Mouse (Mus musculus): Measurements from ENCODE around the gene Gpx6. TPM values are rescaled to one million over a fixed set of nuclear protein-coding genes. Genes with fewer than 3 reads are reported as not detected.

The Gpx6 gene
- polyA plus RNA-seq, 1 experiment from 2014 or later, result 0.18 TPM

DNA sequence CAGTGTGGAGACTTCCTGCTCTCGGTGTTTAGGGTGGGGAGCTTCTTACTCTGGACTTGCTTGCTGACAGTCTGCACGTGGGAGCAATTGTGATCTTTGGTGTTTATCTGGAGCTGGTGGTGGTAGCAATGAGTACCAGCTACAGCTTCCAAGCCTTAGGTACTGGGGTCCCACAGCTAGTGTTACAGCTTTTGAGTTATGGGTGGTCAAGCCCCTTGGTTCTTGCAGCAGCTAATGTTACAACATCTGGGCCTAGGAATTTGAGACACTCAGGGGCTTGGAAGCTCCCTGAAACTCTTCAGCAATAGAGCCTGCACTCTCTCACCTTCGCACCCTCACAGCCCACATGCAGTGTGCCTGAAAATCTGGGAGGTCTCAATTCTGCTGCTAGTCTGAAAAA is 8.3 kb downstream of the Gpx6 start:
- no peak for ATAC-seq
- WGBS (ENCODE audit: insufficient replicate concordance), result 52% methylated on average over 3 of the region's 3 CpGs
- TF ChIP-seq CTCF (IDR thresholded peaks at IDR 0.05; ENCODE audit: low read depth) (no peak), EP300 (IDR thresholded peaks at IDR 0.05; ENCODE audit: low read depth) (no peak)
- no peaks in the 10 kb centered on the region for H3K36me3 ChIP-seq (replicated peaks; ENCODE audit: insufficient read depth, low read length)
- H3K4me2 ChIP-seq (ENCODE audit: low read depth, low read length), result no peak overlapping the region
- H3K4me3 ChIP-seq (ENCODE audit: low read depth, low read length), result no peak overlapping the region
- peaks cover 4% of the 10 kb centered on the region; the same call in 1 of the 2 replicates for H3K4me1 ChIP-seq (ENCODE audit: insufficient read depth)
- H3K27me3 ChIP-seq (ENCODE audit: insufficient read depth, low read length), result 0 out of 2 replicates have a peak, but pooled peaks cover 8% of the 10 kb centered on the region
- H3K27ac ChIP-seq (ENCODE audit: low read depth), result no peak overlapping the region
- DNase-seq, result no peak
- no peak overlapping the region for H3K9ac ChIP-seq (replicated peaks)
- H3K9me3 ChIP-seq (ENCODE audit: low read length), result no peaks in the 10 kb centered on the region

- H3K36me3 ChIP-seq (replicated peaks; ENCODE audit: insufficient read depth, low read length), result no peaks in the 10 kb centered on the region
- WGBS (ENCODE audit: insufficient replicate concordance), result 9% methylated on average over 18 of the region's 18 CpGs
- no peak overlapping the region for H3K9ac ChIP-seq (replicated peaks)
- H3K4me1 ChIP-seq (ENCODE audit: insufficient read depth), result peaks cover 4% of the 10 kb centered on the region
- DNase-seq, result no peak
- H3K27ac ChIP-seq (ENCODE audit: low read depth), result no peak overlapping the region
- TF ChIP-seq EP300 (IDR thresholded peaks at IDR 0.05; ENCODE audit: low read depth) (no peak), CTCF (IDR thresholded peaks at IDR 0.05; ENCODE audit: low read depth) (no peak)
- peak overlapping the region; percentile 52 for H3K4me2 ChIP-seq (ENCODE audit: low read depth, low read length)
- no peak for ATAC-seq
- H3K27me3 ChIP-seq (ENCODE audit: insufficient read depth, low read length), result 0 out of 2 replicates have a peak, but pooled peaks cover 8% of the 10 kb centered on the region
- no peaks in the 10 kb centered on the region for H3K9me3 ChIP-seq (ENCODE audit: low read length)
- peak overlapping the region; percentile 13; the same call in 1 of the 2 replicates for H3K4me3 ChIP-seq (ENCODE audit: low read depth, low read length)
Measured at GRCm38 (mm10) chr13:21321890-21322494, 10.1 kb downstream of the Gpx6 start.

GRCm38 (mm10) chr13:21322509-21323375 is 10.8 kb downstream of the Gpx6 start:
- no peak for ATAC-seq
- 16% methylated on average over 18 of the region's 18 CpGs for WGBS (ENCODE audit: insufficient replicate concordance)
- peaks cover 8% of the 10 kb centered on the region for H3K4me1 ChIP-seq (ENCODE audit: insufficient read depth)
- no peak overlapping the region for H3K27ac ChIP-seq (ENCODE audit: low read depth)
- H3K9ac ChIP-seq (replicated peaks), result no peak overlapping the region
- peak; percentile 15 for DNase-seq
- H3K27me3 ChIP-seq (ENCODE audit: insufficient read depth, low read length), result 0 out of 2 replicates have a peak, but pooled peaks cover 8% of the 10 kb centered on the region
- H3K36me3 ChIP-seq (replicated peaks; ENCODE audit: insufficient read depth, low read length), result no peaks in the 10 kb centered on the region
- H3K4me2 ChIP-seq (ENCODE audit: low read depth, low read length), result peak overlapping the region; percentile 52
- no peak overlapping the region for H3K4me3 ChIP-seq (ENCODE audit: low read depth, low read length)
- H3K9me3 ChIP-seq (ENCODE audit: low read length), result no peaks in the 10 kb centered on the region
- TF ChIP-seq EP300 (IDR thresholded peaks at IDR 0.05; ENCODE audit: low read depth), result no peak
- no peak for TF ChIP-seq CTCF (IDR thresholded peaks at IDR 0.05; ENCODE audit: low read depth)

GRCm38 (mm10) chr13:21323405-21323804 is 11.5 kb downstream of the Gpx6 start:
- Histone ChIP-seq H3K27ac (ENCODE audit: low read depth) (no peak overlapping the region), H3K27me3 (ENCODE audit: insufficient read depth, low read length) (0 out of 2 replicates have a peak, but pooled peaks cover 8% of the 10 kb centered on the region), H3K36me3 (replicated peaks; ENCODE audit: insufficient read depth, low read length) (no peaks in the 10 kb centered on the region), H3K9me3 (ENCODE audit: low read length) (no peaks in the 10 kb centered on the region), H3K4me1 (ENCODE audit: insufficient read depth) (peaks cover 8% of the 10 kb centered on the region), H3K4me3 (ENCODE audit: low read depth, low read length) (no peak overlapping the region), H3K9ac (replicated peaks) (no peak overlapping the region), H3K4me2 (ENCODE audit: low read depth, low read length) (no peak overlapping the region)
- WGBS (ENCODE audit: insufficient replicate concordance), result 46% methylated on average over 6 of the region's 6 CpGs
- ATAC-seq, result no peak
- TF ChIP-seq CTCF (IDR thresholded peaks at IDR 0.05; ENCODE audit: low read depth), result no peak
- TF ChIP-seq EP300 (IDR thresholded peaks at IDR 0.05; ENCODE audit: low read depth), result no peak
- DNase-seq, result no peak

- 0 out of 2 replicates have a peak, but pooled peaks cover 8% of the 10 kb centered on the region for H3K27me3 ChIP-seq (ENCODE audit: insufficient read depth, low read length)
- no peak for TF ChIP-seq EP300 (IDR thresholded peaks at IDR 0.05; ENCODE audit: low read depth)
- peak; percentile 53 for TF ChIP-seq CTCF (IDR thresholded peaks at IDR 0.05; ENCODE audit: low read depth)
- no peaks in the 10 kb centered on the region for H3K36me3 ChIP-seq (replicated peaks; ENCODE audit: insufficient read depth, low read length)
- 3% methylated on average over 4 of the region's 4 CpGs for WGBS (ENCODE audit: insufficient replicate concordance)
- H3K4me2 ChIP-seq (ENCODE audit: low read depth, low read length), result no peak overlapping the region; the same call in 1 of the 2 replicates
- no peak overlapping the region for H3K9ac ChIP-seq (replicated peaks)
- ATAC-seq, result peak; percentile 45; the same call in 1 of the 2 replicates
- H3K4me1 ChIP-seq (ENCODE audit: insufficient read depth), result peaks cover 8% of the 10 kb centered on the region
- H3K27ac ChIP-seq (ENCODE audit: low read depth), result no peak overlapping the region
- no peak overlapping the region for H3K4me3 ChIP-seq (ENCODE audit: low read depth, low read length)
- H3K9me3 ChIP-seq (ENCODE audit: low read length), result no peaks in the 10 kb centered on the region
- DNase-seq, result no peak
Measured at GRCm38 (mm10) chr13:21326191-21326590, 14.3 kb downstream of the Gpx6 start.

DNA sequence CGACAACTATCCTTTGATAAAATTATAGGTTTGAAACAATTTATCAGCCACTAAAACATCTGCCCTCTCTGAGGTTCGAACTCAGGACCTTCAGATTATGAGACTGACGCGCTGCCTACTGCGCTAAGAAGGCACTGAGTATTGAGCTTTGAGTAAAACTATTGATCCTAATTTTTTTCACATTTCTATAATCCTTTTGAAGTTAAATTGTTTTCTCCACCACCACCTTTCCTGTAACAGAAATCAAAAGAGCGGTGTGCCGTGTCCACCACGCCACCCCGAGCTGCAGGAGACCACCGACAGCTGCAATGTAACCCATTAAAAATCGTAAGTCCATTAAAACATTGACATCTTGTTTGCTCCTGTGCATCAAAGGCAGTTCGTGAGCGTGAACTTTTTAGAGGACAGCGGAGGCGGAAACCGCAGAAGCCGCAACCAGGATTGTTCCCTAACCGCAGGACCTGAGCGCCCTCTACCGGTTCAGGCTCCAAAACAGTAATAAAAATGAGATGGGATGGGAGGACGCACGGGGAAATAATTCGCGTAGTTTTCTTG is 14.8 kb downstream of the Gpx6 start:
- peak; percentile 73 for ATAC-seq
- H3K4me1 ChIP-seq (ENCODE audit: insufficient read depth), result peaks cover 8% of the 10 kb centered on the region
- under 1% methylated on average over 24 of the region's 24 CpGs for WGBS (ENCODE audit: insufficient replicate concordance)
- no peak overlapping the region for H3K27ac ChIP-seq (ENCODE audit: low read depth)
- DNase-seq, result peak; percentile 83
- 0 out of 2 replicates have a peak overlapping the region, but pooled peaks have one; percentile 16 for H3K9ac ChIP-seq (replicated peaks)
- peak overlapping the region; percentile 65 for H3K4me2 ChIP-seq (ENCODE audit: low read depth, low read length)
- no peaks in the 10 kb centered on the region for H3K36me3 ChIP-seq (replicated peaks; ENCODE audit: insufficient read depth, low read length)
- H3K9me3 ChIP-seq (ENCODE audit: low read length), result no peaks in the 10 kb centered on the region
- H3K27me3 ChIP-seq (ENCODE audit: insufficient read depth, low read length), result 0 out of 2 replicates have a peak, but pooled peaks cover 8% of the 10 kb centered on the region
- H3K4me3 ChIP-seq (ENCODE audit: low read depth, low read length), result peak overlapping the region; percentile 29
- TF ChIP-seq CTCF (IDR thresholded peaks at IDR 0.05; ENCODE audit: low read depth) (peak; percentile 83), EP300 (IDR thresholded peaks at IDR 0.05; ENCODE audit: low read depth) (no peak)

Data from liver, postnatal 0 days (tissue).